Mouse (Mus musculus): Measurements from ENCODE around the gene 9330182O14Rik. TPM values are rescaled to one million over a fixed set of nuclear protein-coding genes. Genes with fewer than 3 reads are reported as not detected.
A peak's percentile ranks its signal among the peaks of the same experiment; 100 is the strongest.

Gene 9330182O14Rik
- polyA plus RNA-seq, 1 experiment: not detected

DNA sequence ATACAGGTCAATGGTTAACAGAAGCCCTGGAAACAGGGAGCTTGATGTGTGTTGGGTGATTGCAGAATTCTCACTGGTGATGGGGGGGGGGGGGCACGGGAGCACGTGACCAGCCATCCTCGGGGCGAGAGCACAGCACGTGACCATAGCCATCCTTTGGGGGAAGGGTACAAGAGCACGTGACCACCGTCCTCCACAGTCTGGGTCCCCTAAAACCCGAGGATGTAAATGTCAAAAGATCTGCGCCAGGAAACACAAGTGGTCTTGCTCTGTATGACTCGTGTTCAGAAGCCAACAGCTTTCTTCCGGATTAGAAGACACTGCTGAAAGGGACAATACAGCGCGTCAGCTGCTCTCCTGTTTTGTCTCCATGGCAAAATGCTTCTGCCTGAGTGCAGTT, 35.5 kb downstream of the 9330182O14Rik start:
- peaks cover 3% of the 10 kb centered on the region; the same call in 1 of the 2 replicates for H3K4me1 ChIP-seq (ENCODE audit: control insufficient read depth, insufficient read depth, low read length)
- WGBS: 18% methylated on average over 13 of the region's 13 CpGs
- TF ChIP-seq POLR2A (IDR thresholded peaks at IDR 0.05; ENCODE audit: insufficient read depth, low read depth, low read length) (no peak), CTCF (IDR thresholded peaks at IDR 0.05; ENCODE audit: insufficient read depth, low read depth, low read length) (no peak)
- H3K27ac ChIP-seq (ENCODE audit: insufficient read depth, low read depth, low read length): no peak overlapping the region
- H3K4me3 ChIP-seq (ENCODE audit: insufficient read depth, low read depth, low read length): peak overlapping the region; percentile 33

DNA sequence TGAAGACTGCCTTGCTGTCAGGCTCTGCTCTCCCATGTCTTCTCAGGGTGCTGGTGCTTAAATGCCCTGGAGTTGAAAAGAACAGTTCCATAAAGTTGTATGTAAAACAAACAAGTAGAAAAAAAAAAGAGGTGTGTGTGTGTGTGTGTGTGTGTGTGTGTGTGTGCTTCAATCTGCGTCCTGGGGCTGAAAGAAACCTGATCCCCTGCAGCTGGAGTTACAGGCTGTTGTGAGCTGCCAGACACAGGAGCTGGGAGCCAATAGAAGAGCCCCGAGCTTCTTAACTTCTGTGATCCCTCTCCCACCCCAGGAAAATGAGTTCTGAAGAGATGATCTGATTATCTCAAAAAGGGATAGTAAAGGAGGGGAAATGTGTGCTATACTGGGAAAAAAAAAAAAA, 45.3 kb downstream of the 9330182O14Rik start:
- Histone ChIP-seq H3K4me1 (ENCODE audit: control insufficient read depth, insufficient read depth, low read length) (no peaks in the 10 kb centered on the region), H3K27ac (ENCODE audit: insufficient read depth, low read depth, low read length) (no peak overlapping the region), H3K4me3 (ENCODE audit: insufficient read depth, low read depth, low read length) (no peak overlapping the region)
- 66% methylated on average over 2 of the region's 2 CpGs for WGBS
- TF ChIP-seq CTCF (IDR thresholded peaks at IDR 0.05; ENCODE audit: insufficient read depth, low read depth, low read length): no peak
- no peak for TF ChIP-seq POLR2A (IDR thresholded peaks at IDR 0.05; ENCODE audit: insufficient read depth, low read depth, low read length)

DNA sequence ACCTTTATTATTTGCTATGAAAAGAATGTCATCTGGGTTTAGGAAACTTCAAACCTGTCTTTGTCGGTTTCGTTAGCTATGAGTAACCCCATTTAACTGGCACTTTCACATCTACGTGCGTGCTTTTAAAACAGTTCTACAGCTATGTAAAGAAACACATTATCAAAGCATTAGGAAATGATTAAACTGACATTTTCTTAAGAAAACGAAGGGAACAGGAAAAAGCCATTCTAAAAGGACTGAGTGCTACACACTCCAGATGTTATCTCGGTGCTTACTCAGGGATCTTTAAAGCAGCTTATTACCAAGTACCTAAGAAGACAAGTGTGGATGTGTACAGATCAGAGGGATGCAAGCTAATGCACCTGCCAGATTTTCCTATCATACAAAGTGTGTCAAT, 52.9 kb downstream of the 9330182O14Rik start:
- H3K27ac ChIP-seq (ENCODE audit: insufficient read depth, low read depth, low read length): no peak overlapping the region
- WGBS: 79% methylated on average over 6 of the region's 6 CpGs
- TF ChIP-seq POLR2A (IDR thresholded peaks at IDR 0.05; ENCODE audit: insufficient read depth, low read depth, low read length) (no peak), CTCF (IDR thresholded peaks at IDR 0.05; ENCODE audit: insufficient read depth, low read depth, low read length) (no peak)
- H3K4me1 ChIP-seq (ENCODE audit: control insufficient read depth, insufficient read depth, low read length): no peaks in the 10 kb centered on the region
- no peak overlapping the region for H3K4me3 ChIP-seq (ENCODE audit: insufficient read depth, low read depth, low read length)

All from olfactory bulb, adult 2 months (tissue).